ENCODE assay signal across 8 mouse cellular contexts in the genomic region with DNA sequence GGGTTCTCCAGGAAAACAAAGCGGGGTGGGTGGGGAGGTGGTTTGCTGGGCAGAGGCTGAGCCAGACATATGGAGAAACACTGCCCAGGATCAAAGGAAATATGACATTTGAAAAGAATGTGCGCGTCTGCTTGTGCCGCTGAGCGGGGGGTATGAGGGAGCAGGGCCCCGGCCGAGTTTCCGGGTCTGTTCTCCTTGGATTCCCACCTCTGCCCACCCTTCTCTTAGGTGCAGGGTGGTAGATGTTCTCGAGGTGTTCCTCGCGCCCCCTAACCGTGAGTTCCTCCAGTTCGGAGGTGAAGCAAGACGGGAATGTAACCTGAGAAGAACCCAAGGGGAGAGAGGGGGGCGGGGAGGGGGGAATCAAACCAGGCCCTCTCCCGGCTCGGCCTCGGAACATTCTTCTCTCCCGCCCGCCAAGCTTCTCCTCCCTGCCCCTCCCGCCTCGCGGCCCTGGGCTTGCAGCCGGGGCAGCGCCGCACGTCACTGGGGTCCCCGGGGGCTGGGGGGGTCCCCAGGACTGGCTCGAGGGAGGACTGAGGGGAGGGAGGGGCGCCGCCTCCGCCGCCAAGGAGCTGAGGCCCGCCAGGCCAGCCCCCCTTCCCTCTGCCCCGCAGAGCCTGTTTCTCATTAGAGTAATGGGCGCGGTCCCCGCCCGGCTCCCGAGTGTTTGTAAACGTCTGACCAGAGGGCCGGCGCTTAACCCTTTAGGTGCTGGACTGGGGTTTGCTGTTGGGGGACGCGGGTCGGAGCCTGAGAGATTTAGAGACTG. TPM values are rescaled to one million over a fixed set of nuclear protein-coding genes. Genes with fewer than 3 reads are reported as not detected.
DNase-seq lines count a peak whose midpoint lies in the region; ATAC-seq lines count a peak whose summit lies in the region.

TSS of gene Nfatc4 (plus strand) at position 154 of the 772 bp plus-strand sequence.

- DNase-seq in cerebellum, adult 18-20 months: peak; percentile 10 to 11
- DNase-seq in adrenal gland, adult (ENCODE audit: inconsistent age in 2 of 2, low spot score in 1 of 2): peak; percentile 81 to 92
- DNase-seq in forebrain, embryonic 11.5 days (ENCODE audit: low spot score): peak; percentile 97
- peak; percentile 89 to 91 for DNase-seq in heart, postnatal 10 days
- peak; percentile 72 to 80 for DNase-seq in kidney, postnatal 36 days
- peak; percentile 95 for DNase-seq in mesoderm, embryonic 11.5 days (ENCODE audit: low read depth, low spot score)

- intact Hi-C loops in heart, postnatal 10 days (cut with DNase I): loop anchor here (1.0 to 2.0 kb wide), 4 partner anchors 20 to 95 kb away; no protein-coding TSS in a partner anchor

- H3K9ac ChIP-seq in forebrain, embryonic 11.5 days (ENCODE audit: low read length): peak within 1 kb of the TSS; percentile 62
- H3K9ac ChIP-seq in stomach, embryonic 16.5 days (ENCODE audit: low read length): peak within 1 kb of the TSS; percentile 78

- peak within 1 kb of the TSS; percentile 84 for H3K27ac ChIP-seq in forebrain, embryonic 11.5 days (ENCODE audit: low read depth, low read length)
- H3K27ac ChIP-seq in stomach, embryonic 16.5 days (ENCODE audit: low read length): peak within 1 kb of the TSS; percentile 98

- H3K4me1 ChIP-seq in forebrain, embryonic 11.5 days (replicated peaks; ENCODE audit: control insufficient read depth, insufficient read depth, low read length): peaks cover 15% of the 10 kb centered on the region; the same call in 1 of the 2 replicates
- peaks cover 8% of the 10 kb centered on the region; the same call in 1 of the 2 replicates for H3K4me1 ChIP-seq in stomach, embryonic 16.5 days (ENCODE audit: control insufficient read depth, insufficient read depth, low read length)

- H3K27me3 ChIP-seq in forebrain, embryonic 11.5 days (ENCODE audit: control insufficient read depth, insufficient read depth, low read length): 0 out of 2 replicates have a peak, but pooled peaks cover 6% of the 10 kb centered on the region
- no peaks in the 10 kb centered on the region for H3K27me3 ChIP-seq in stomach, embryonic 16.5 days (ENCODE audit: control insufficient read depth, insufficient read depth, low read length)

- no peaks in the 10 kb centered on the region for H3K9me3 ChIP-seq in forebrain, embryonic 11.5 days (ENCODE audit: control insufficient read depth, low read length)
- H3K9me3 ChIP-seq in stomach, embryonic 16.5 days (replicated peaks; ENCODE audit: control insufficient read depth, low read length): no peaks in the 10 kb centered on the region

- no peak for ATAC-seq in cerebellum, adult (ENCODE audit: insufficient number of reproducible peaks, low FRiP score, low TSS enrichment)
- ATAC-seq in forebrain, embryonic 11.5 days (replicated peaks; ENCODE audit: low FRiP score): peak; percentile 89
- ATAC-seq in stomach, embryonic 16.5 days (ENCODE audit: insufficient read depth, low FRiP score): peak; percentile 91

- H3K4me3 ChIP-seq in forebrain, embryonic 11.5 days (ENCODE audit: low read depth, low read length): peak within 1 kb of the TSS; percentile 42
- H3K4me3 ChIP-seq in stomach, embryonic 16.5 days (replicated peaks; ENCODE audit: low read length): peak within 1 kb of the TSS; percentile 60

- H3K4me2 ChIP-seq in forebrain, embryonic 11.5 days (ENCODE audit: low read depth, low read length, severe bottlenecking): peak within 1 kb of the TSS; percentile 61
- peak within 1 kb of the TSS; percentile 83 for H3K4me2 ChIP-seq in stomach, embryonic 16.5 days (ENCODE audit: low read depth, low read length)

- H3K36me3 ChIP-seq in forebrain, embryonic 11.5 days (ENCODE audit: control insufficient read depth, insufficient read depth, low read length): no peaks in the 10 kb centered on the region
- no peaks in the 10 kb centered on the region for H3K36me3 ChIP-seq in stomach, embryonic 16.5 days (ENCODE audit: control insufficient read depth, insufficient read depth, low read length)

- WGBS in forebrain, embryonic 11.5 days: under 1% methylated on average over 44 of the region's 46 CpGs
- under 1% methylated on average over 41 of the region's 46 CpGs for WGBS in stomach, embryonic 16.5 days

RNA-seq across cellular contexts. Expression of gene Nfatc4, which starts in this region (rescaled TPM):
- polyA plus RNA-seq in forebrain, embryonic 11.5 days (2014; fragmentation: Nextera tagmentation; extraction: Ambion mirVana): 30.8 and 32.7 TPM in 2 replicates
- total RNA-seq in heart, postnatal 10 days (2021): 10 to 100 TPM; 11.1 to 12.1 TPM
- 32.9 and 33.9 TPM in 2 replicates for polyA plus RNA-seq in stomach, embryonic 16.5 days (2015; fragmentation: Nextera tagmentation; extraction: Ambion mirVana)

Comparison
In these comparisons a context has a peak if more than half of its experiments do, and no peak if none do; other contexts are left out.
1. DNase-seq: peak in every context shown above with its lines; median percentile 97 in forebrain, embryonic 11.5 days; 95 in mesoderm, embryonic 11.5 days; 90 in heart, postnatal 10 days; 86 in adrenal gland, adult; 76 in kidney, postnatal 36 days; 10 in cerebellum, adult 18-20 months.